Mouse (Mus musculus): ENCODE measurements around the gene Alpk3. TPM values are rescaled to one million over a fixed set of nuclear protein-coding genes. Genes with fewer than 3 reads are reported as not detected.

Alpk3 gene
- 0.50 TPM for polyA plus RNA-seq (2014; fragmentation: Illumina TruSeq; extraction: RNeasy Lipid Tissue Mini Kit (QIAGEN cat#74804); ENCODE audit: insufficient read depth, low read depth, low replicate concordance)

DNA sequence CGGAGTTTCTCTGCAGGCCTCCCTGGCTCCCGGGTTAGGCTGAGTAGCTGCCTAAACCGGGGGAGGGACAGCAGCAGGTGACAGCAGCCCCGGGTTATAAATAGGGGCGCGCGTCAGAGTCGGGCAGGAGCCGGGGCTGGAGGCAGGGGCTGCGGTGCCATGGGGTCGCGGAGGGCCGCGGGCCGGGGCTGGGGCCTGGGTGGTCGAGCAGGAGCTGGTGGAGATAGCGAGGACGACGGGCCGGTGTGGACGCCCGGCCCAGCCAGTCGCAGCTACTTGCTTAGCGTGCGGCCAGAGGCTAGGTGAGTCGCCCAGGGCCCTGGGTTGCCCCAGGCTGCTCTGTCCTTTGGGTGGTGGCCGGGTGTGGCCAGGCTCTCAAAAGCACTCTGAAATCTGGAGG is at the start of gene Alpk3:
Gene Alpk3 (plus strand): TSS at position 130 of the 400 bp plus-strand sequence.

DNA sequence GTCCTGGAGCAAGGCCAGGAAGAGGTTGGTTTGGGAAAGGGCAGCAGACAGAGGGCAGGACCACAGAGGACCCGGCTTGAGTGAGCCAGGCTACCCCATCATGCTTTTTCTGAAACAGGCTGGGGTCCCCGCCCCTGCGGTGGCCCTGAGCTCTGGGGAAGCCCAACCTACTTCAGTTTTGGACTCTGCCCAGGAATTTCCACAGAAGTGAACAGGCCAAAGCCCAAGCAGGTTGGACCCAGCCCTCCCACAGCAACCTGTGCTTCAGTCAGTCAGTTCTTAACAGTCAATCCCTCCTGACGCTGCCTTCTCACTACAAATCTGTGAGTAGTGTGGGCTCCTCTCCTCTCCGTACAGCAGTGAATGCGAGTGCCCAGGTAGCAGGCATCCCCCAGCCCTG is 57.2 kb downstream of the Alpk3 start, which contains the start of gene Slc28a1:
Gene Slc28a1 (plus strand): TSS at position 245 of the 400 bp plus-strand sequence.

Other genes with a start within 250 kb of the Alpk3 start
- gene Iqgap1, start 231.6 kb upstream of the Alpk3 start, polyA plus RNA-seq (2014; fragmentation: Illumina TruSeq; extraction: RNeasy Lipid Tissue Mini Kit (QIAGEN cat#74804); ENCODE audit: insufficient read depth, low read depth, low replicate concordance), result 57.4 TPM
- 3.9 TPM for gene Zscan2, start 196.7 kb upstream of the Alpk3 start, polyA plus RNA-seq (2014; fragmentation: Illumina TruSeq; extraction: RNeasy Lipid Tissue Mini Kit (QIAGEN cat#74804); ENCODE audit: insufficient read depth, low read depth, low replicate concordance)
- gene Wdr73, start 156.3 kb upstream of the Alpk3 start, polyA plus RNA-seq (2014; fragmentation: Illumina TruSeq; extraction: RNeasy Lipid Tissue Mini Kit (QIAGEN cat#74804); ENCODE audit: insufficient read depth, low read depth, low replicate concordance), result 12.9 TPM
- 6.8 TPM for gene Nmb, start 152.5 kb upstream of the Alpk3 start, polyA plus RNA-seq (2014; fragmentation: Illumina TruSeq; extraction: RNeasy Lipid Tissue Mini Kit (QIAGEN cat#74804); ENCODE audit: insufficient read depth, low read depth, low replicate concordance)
- 68.7 TPM for gene Sec11a, start 109.8 kb upstream of the Alpk3 start, polyA plus RNA-seq (2014; fragmentation: Illumina TruSeq; extraction: RNeasy Lipid Tissue Mini Kit (QIAGEN cat#74804); ENCODE audit: insufficient read depth, low read depth, low replicate concordance)
- gene Zfp592, start 63.9 kb upstream of the Alpk3 start, polyA plus RNA-seq (2014; fragmentation: Illumina TruSeq; extraction: RNeasy Lipid Tissue Mini Kit (QIAGEN cat#74804); ENCODE audit: insufficient read depth, low read depth, low replicate concordance), result 10.4 TPM
- gene Slc28a1, start 57.2 kb downstream of the Alpk3 start, polyA plus RNA-seq (2014; fragmentation: Illumina TruSeq; extraction: RNeasy Lipid Tissue Mini Kit (QIAGEN cat#74804); ENCODE audit: insufficient read depth, low read depth, low replicate concordance), result not detected
- gene Pde8a, start 156.0 kb downstream of the Alpk3 start, polyA plus RNA-seq (2014; fragmentation: Illumina TruSeq; extraction: RNeasy Lipid Tissue Mini Kit (QIAGEN cat#74804); ENCODE audit: insufficient read depth, low read depth, low replicate concordance), result 7.7 TPM